Mouse (Mus musculus) testis, adult 2 months (tissue): ENCODE measurements around the gene Pif1. TPM values are rescaled to one million over a fixed set of nuclear protein-coding genes. Genes with fewer than 3 reads are reported as not detected.

Experiments
- H3K27ac ChIP-seq: fragments of 200-500 bp; 2 replicates; pipeline ENCODE4 v1.5.1; 2012; ENCODE audit warnings: low read depth, low read length; ENCODE audit not compliant: control insufficient read depth, insufficient read depth
- H3K27me3 ChIP-seq: fragments of 200-500 bp; 2 replicates; pipeline ENCODE4 v1.6.1; 2012; ENCODE audit warnings: mild to moderate bottlenecking, low read length, moderate library complexity; ENCODE audit not compliant: control insufficient read depth, insufficient read depth
- H3K36me3 ChIP-seq: fragments of 200-500 bp; 2 replicates; pipeline ENCODE4 v1.6.1; 2012; ENCODE audit warnings: mild to moderate bottlenecking, low read length; ENCODE audit not compliant: control insufficient read depth, insufficient read depth
- H3K4me1 ChIP-seq: fragments of 200-500 bp; 2 replicates; pipeline ENCODE4 v1.6.1; 2012; ENCODE audit warnings: low read length; ENCODE audit not compliant: control insufficient read depth, insufficient read depth
- H3K4me3 ChIP-seq: fragments of 200-500 bp; 2 replicates; pipeline ENCODE4 v1.5.1; 2012; ENCODE audit warnings: low read depth, mild to moderate bottlenecking, low read length, moderate library complexity, mixed read lengths; ENCODE audit not compliant: control insufficient read depth
- CTCF ChIP-seq: fragments of 200-500 bp; IDR thresholded peaks from 2 replicates; pipeline ENCODE4 v1.5.1; 2012; ENCODE audit warnings: low read depth, mild to moderate bottlenecking, inconsistent platforms, low read length, moderate library complexity; ENCODE audit not compliant: control insufficient read depth, insufficient read depth, insufficient replicate concordance
- POLR2A ChIP-seq: fragments of 200-500 bp; IDR thresholded peaks from 2 replicates; pipeline ENCODE4 v1.6.1; 2012; ENCODE audit warnings: low read depth, mild to moderate bottlenecking, inconsistent platforms, low read length, moderate library complexity; ENCODE audit not compliant: control insufficient read depth
- polyA plus RNA-seq: library from polyadenylated mRNA; depleted of rRNA; stranded (reverse); fragments of >200 nt; gene quantifications from 2 replicates; pipeline ENCODE4 v1.2.3, GENCODE M21; 2012

Pif1 gene
- polyA plus RNA-seq, 1 experiment, result 0.79 TPM

GRCm38 (mm10) chr9:65574513-65575392 lies 12.2 kb upstream of the Pif1 start:
- Histone ChIP-seq H3K27ac (no peak overlapping the region), H3K4me1 (peaks cover 6% of the 10 kb centered on the region; the same call in 1 of the 2 replicates), H3K36me3 (no peaks in the 10 kb centered on the region), H3K27me3 (no peaks in the 10 kb centered on the region), H3K4me3 (no peak overlapping the region)
- no peak for TF ChIP-seq POLR2A
- TF ChIP-seq CTCF, result no peak

GRCm38 (mm10) chr9:65575393-65576196 lies 11.4 kb upstream of the Pif1 start:
- H3K36me3 ChIP-seq, result no peaks in the 10 kb centered on the region
- peaks cover 9% of the 10 kb centered on the region for H3K4me1 ChIP-seq
- TF ChIP-seq POLR2A (no peak), CTCF (no peak)
- H3K27ac ChIP-seq, result no peak overlapping the region
- no peak overlapping the region for H3K4me3 ChIP-seq
- no peaks in the 10 kb centered on the region for H3K27me3 ChIP-seq

- Histone ChIP-seq H3K4me3 (no peak overlapping the region; the same call in 1 of the 2 replicates), H3K27ac (no peak overlapping the region; the same call in none of the 2 replicates), H3K27me3 (no peaks in the 10 kb centered on the region), H3K36me3 (no peaks in the 10 kb centered on the region), H3K4me1 (peaks cover 15% of the 10 kb centered on the region)
- no peak for TF ChIP-seq POLR2A
- no peak for TF ChIP-seq CTCF
These were observed 10.0 kb upstream of the Pif1 start for GRCm38 (mm10) chr9:65576861-65577510.

- H3K27ac ChIP-seq, result peak overlapping the region; percentile 34; the same call in 1 of the 2 replicates
- no peaks in the 10 kb centered on the region for H3K36me3 ChIP-seq
- peaks cover 15% of the 10 kb centered on the region for H3K4me1 ChIP-seq
- no peaks in the 10 kb centered on the region for H3K27me3 ChIP-seq
- H3K4me3 ChIP-seq, result no peak overlapping the region; the same call in 1 of the 2 replicates
- TF ChIP-seq CTCF, result no peak
- TF ChIP-seq POLR2A, result no peak
These were observed 9.3 kb upstream of the Pif1 start for GRCm38 (mm10) chr9:65577511-65578196.

GRCm38 (mm10) chr9:65578801-65579249 lies 8.1 kb upstream of the Pif1 start:
- Histone ChIP-seq H3K27ac (peak overlapping the region; percentile 47; the same call in 1 of the 2 replicates), H3K27me3 (no peaks in the 10 kb centered on the region), H3K4me1 (peaks cover 16% of the 10 kb centered on the region), H3K36me3 (no peaks in the 10 kb centered on the region), H3K4me3 (peak overlapping the region; percentile 94)
- no peak for TF ChIP-seq CTCF
- no peak for TF ChIP-seq POLR2A

GRCm38 (mm10) chr9:65579781-65580371 lies 7.1 kb upstream of the Pif1 start, which contains the start of gene Plekho2:
TSS of gene Plekho2 (minus strand) at chr9:65580040.
- peak within 1 kb of the TSS; percentile 94 for H3K4me3 ChIP-seq
- peaks cover 16% of the 10 kb centered on the region for H3K4me1 ChIP-seq
- TF ChIP-seq POLR2A (peak; percentile 83), CTCF (no peak)

More at GRCm38 (mm10) chr9:65579781-65580371, 7.1 kb upstream of the Pif1 start, which contains the start of gene Plekho2:
- peak within 1 kb of the TSS; percentile 47 for H3K27ac ChIP-seq
- H3K36me3 ChIP-seq, result no peaks in the 10 kb centered on the region
- no peaks in the 10 kb centered on the region for H3K27me3 ChIP-seq
